Mouse (Mus musculus) ES-E14 (cell line): Measurements from ENCODE around the gene Amot. TPM values are rescaled to one million over a fixed set of nuclear protein-coding genes. Genes with fewer than 3 reads are reported as not detected.

ENCODE experiments used
- DNase-seq: peaks from one replicate; pipeline ENCODE4 v3.0.0-alpha.2; 2013; ENCODE audit warnings: low read depth, low spot score
- H3K27ac ChIP-seq: 2 replicates; pipeline ENCODE4 v1.5.1; 2012; ENCODE audit warnings: low read depth, mild to moderate bottlenecking, low read length, moderate library complexity, mixed read lengths; ENCODE audit not compliant: poor library complexity, insufficient read depth, severe bottlenecking
- H3K36me3 ChIP-seq: 2 replicates; pipeline ENCODE4 v1.6.1; 2012; ENCODE audit warnings: mild to moderate bottlenecking, low read length, moderate library complexity, mixed read lengths; ENCODE audit not compliant: control insufficient read depth, poor library complexity, insufficient read depth, severe bottlenecking
- H3K4me1 ChIP-seq, 2 experiments: fragments of 150-350 bp in 1 of 2; sonication (generic) in 1 of 2; 2 replicates each; pipeline ENCODE4 v1.6.1; 2012; ENCODE audit warnings: low read length in 2 of 2, mild to moderate bottlenecking in 1 of 2, mixed read lengths in 1 of 2; ENCODE audit not compliant: control insufficient read depth in 2 of 2, insufficient read depth in 2 of 2, poor library complexity in 1 of 2
- H3K4me3 ChIP-seq, 2 experiments: fragments of 150-350 bp in 1 of 2; sonication (generic) in 1 of 2; 2 replicates each; pipeline ENCODE4 v1.5.1; 2012; ENCODE audit warnings: low read length in 2 of 2, low read depth in 1 of 2, mild to moderate bottlenecking in 1 of 2, mixed read lengths in 1 of 2; ENCODE audit not compliant: insufficient read depth in 1 of 2, poor library complexity in 1 of 2, severe bottlenecking in 1 of 2
- H3K9ac ChIP-seq: 2 replicates; pipeline ENCODE4 v1.6.1; 2012; ENCODE audit warnings: low read depth, mild to moderate bottlenecking, low read length, mixed read lengths; ENCODE audit not compliant: poor library complexity, insufficient read depth, severe bottlenecking
- H3K9me3 ChIP-seq: fragments of 150-350 bp; sonication (generic); 2 replicates; pipeline ENCODE4 v1.6.1; 2012; ENCODE audit warnings: low read depth, mild to moderate bottlenecking, low read length; ENCODE audit not compliant: control insufficient read depth, insufficient read depth
- CHD2 ChIP-seq: IDR thresholded peaks from 2 replicates; pipeline ENCODE4 v1.6.1; 2014; ENCODE audit warnings: mild to moderate bottlenecking, low read depth, low read length, inconsistent platforms
- HCFC1 ChIP-seq: IDR thresholded peaks from 2 replicates; pipeline ENCODE4 v1.6.1; 2012; ENCODE audit warnings: low read length, inconsistent platforms, borderline replicate concordance; ENCODE audit not compliant: insufficient read depth
- MAFK ChIP-seq: IDR thresholded peaks from 2 replicates; pipeline ENCODE4 v1.6.1; 2014; ENCODE audit warnings: mild to moderate bottlenecking, low read depth, low read length, inconsistent platforms; ENCODE audit not compliant: insufficient read depth
- ZC3H11A ChIP-seq: IDR thresholded peaks from 2 replicates; pipeline ENCODE4 v1.6.1; 2012; ENCODE audit warnings: low read depth, mild to moderate bottlenecking, inconsistent platforms, low read length, borderline replicate concordance
- ZNF384 ChIP-seq: IDR thresholded peaks from 2 replicates; pipeline ENCODE4 v1.6.1; 2012; ENCODE audit warnings: low read depth, low read length, inconsistent platforms
- in situ Hi-C, 2 experiments: fragments of 600-800 bp; cut with MboI; formaldehyde crosslinking; loops; one replicate each; pipeline ENCODE4 v1.15.1; 2025; ENCODE audit warnings: low sequenced_read_pairs in 2 of 2, inconsistent platforms in 1 of 2; ENCODE audit not compliant: unreplicated experiment in 2 of 2
- total RNA-seq: library from RNA; depleted of rRNA; stranded (reverse); fragments of 300-350 nt; gene quantifications from 2 replicates; pipeline ENCODE4 v1.2.3, GENCODE M21; 2012

Amot gene
- total RNA-seq, 1 experiment, result 15.4 TPM

GRCm38 (mm10) chrX:145428811-145429210, 76.2 kb downstream of the Amot start:
- Histone ChIP-seq H3K9me3 (no peaks in the 10 kb centered on the region), H3K36me3 (no peaks in the 10 kb centered on the region), H3K4me1 (no peaks in the 10 kb centered on the region), H3K9ac (no peak overlapping the region), H3K4me3 (no peak overlapping the region), H3K27ac (no peak overlapping the region)
- in situ Hi-C loops, result loop anchor here in 1 of 2 experiments (10.0 kb wide), 1 partner anchor 56 kb away; no protein-coding TSS in a partner anchor
- no peak for TF ChIP-seq MAFK
- no peak for TF ChIP-seq HCFC1
- no peak for TF ChIP-seq ZNF384
- TF ChIP-seq ZC3H11A, result no peak
- TF ChIP-seq CHD2, result no peak
- no peak for DNase-seq

GRCm38 (mm10) chrX:145424026-145424425, 81.0 kb downstream of the Amot start:
- Histone ChIP-seq H3K27ac (no peak overlapping the region), H3K9me3 (no peaks in the 10 kb centered on the region), H3K36me3 (no peaks in the 10 kb centered on the region), H3K4me1 (no peaks in the 10 kb centered on the region), H3K9ac (no peak overlapping the region), H3K4me3 (no peak overlapping the region)
- TF ChIP-seq CHD2 (no peak), MAFK (no peak), ZNF384 (no peak), HCFC1 (no peak), ZC3H11A (no peak)
- no peak for DNase-seq
- in situ Hi-C loops, result loop anchor here in 1 of 2 experiments (10.0 kb wide), 1 partner anchor 61 kb away; no protein-coding TSS in a partner anchor

- no peak overlapping the region for H3K4me3 ChIP-seq
- H3K27ac ChIP-seq, result no peak overlapping the region
- no peaks in the 10 kb centered on the region for H3K36me3 ChIP-seq
- no peaks in the 10 kb centered on the region for H3K9me3 ChIP-seq
- in situ Hi-C loops, result no loop called here
- no peak overlapping the region for H3K9ac ChIP-seq
- no peaks in the 10 kb centered on the region for H3K4me1 ChIP-seq
- no peak for DNase-seq
- no peak for TF ChIP-seq CHD2
- TF ChIP-seq MAFK, result no peak
- TF ChIP-seq ZNF384, result no peak
- no peak for TF ChIP-seq HCFC1
- TF ChIP-seq ZC3H11A, result no peak
Measured at GRCm38 (mm10) chrX:145414319-145414718, 90.7 kb downstream of the Amot start.

GRCm38 (mm10) chrX:145411425-145411824, 93.6 kb downstream of the Amot start:
- in situ Hi-C loops, result no loop called here
- no peak overlapping the region for H3K9ac ChIP-seq
- TF ChIP-seq HCFC1, result no peak
- no peak for TF ChIP-seq MAFK
- no peak for TF ChIP-seq ZC3H11A
- no peak for TF ChIP-seq CHD2

GRCm38 (mm10) chrX:145406052-145406451, 98.9 kb downstream of the Amot start:
- TF ChIP-seq HCFC1 (no peak), ZC3H11A (no peak), ZNF384 (no peak), CHD2 (no peak), MAFK (no peak)
- Histone ChIP-seq H3K27ac (no peak overlapping the region), H3K9ac (no peak overlapping the region), H3K9me3 (no peaks in the 10 kb centered on the region), H3K36me3 (no peaks in the 10 kb centered on the region), H3K4me3 (no peak overlapping the region), H3K4me1 (no peaks in the 10 kb centered on the region)
- in situ Hi-C loops, result no loop called here
- no peak for DNase-seq

More at GRCm38 (mm10) chrX:145411425-145411824, 93.6 kb downstream of the Amot start:
- Histone ChIP-seq H3K4me3 (no peak overlapping the region), H3K36me3 (no peaks in the 10 kb centered on the region), H3K4me1 (no peaks in the 10 kb centered on the region), H3K9me3 (no peaks in the 10 kb centered on the region), H3K27ac (no peak overlapping the region)
- no peak for DNase-seq
